Mouse (Mus musculus) midbrain, embryonic 15.5 days (tissue): ENCODE results near the gene Bet1. TPM values are rescaled to one million over a fixed set of nuclear protein-coding genes. Genes with fewer than 3 reads are reported as not detected.

Experiments
- polyA plus RNA-seq: library from polyadenylated mRNA; unstranded; fragments of >200 nt; fragmentation: Nextera tagmentation; extraction: Ambion mirVana; gene quantifications from 2 replicates; pipeline ENCODE4 v1.2.1, GENCODE M21; 2015

Gene Bet1
- polyA plus RNA-seq, 1 experiment from 2014 or later = 23.4 TPM

Other genes starting within 250 kb of the Bet1 start
- 0.45 and 0.77 TPM in 2 replicates for gene Tfpi2, start 98.1 kb downstream of the Bet1 start, polyA plus RNA-seq
- not detected in 2 replicates for gene Gngt1, start 93.2 kb downstream of the Bet1 start, polyA plus RNA-seq
- 23.8 and 25.2 TPM in 2 replicates for gene Gng11, start 83.1 kb downstream of the Bet1 start, polyA plus RNA-seq